Mouse (Mus musculus): ENCODE measurements around the gene N4bp2. TPM values are rescaled to one million over a fixed set of nuclear protein-coding genes. Genes with fewer than 3 reads are reported as not detected.

Gene N4bp2
- polyA plus RNA-seq, 1 experiment from 2014 or later, result 22.0 TPM

DNA sequence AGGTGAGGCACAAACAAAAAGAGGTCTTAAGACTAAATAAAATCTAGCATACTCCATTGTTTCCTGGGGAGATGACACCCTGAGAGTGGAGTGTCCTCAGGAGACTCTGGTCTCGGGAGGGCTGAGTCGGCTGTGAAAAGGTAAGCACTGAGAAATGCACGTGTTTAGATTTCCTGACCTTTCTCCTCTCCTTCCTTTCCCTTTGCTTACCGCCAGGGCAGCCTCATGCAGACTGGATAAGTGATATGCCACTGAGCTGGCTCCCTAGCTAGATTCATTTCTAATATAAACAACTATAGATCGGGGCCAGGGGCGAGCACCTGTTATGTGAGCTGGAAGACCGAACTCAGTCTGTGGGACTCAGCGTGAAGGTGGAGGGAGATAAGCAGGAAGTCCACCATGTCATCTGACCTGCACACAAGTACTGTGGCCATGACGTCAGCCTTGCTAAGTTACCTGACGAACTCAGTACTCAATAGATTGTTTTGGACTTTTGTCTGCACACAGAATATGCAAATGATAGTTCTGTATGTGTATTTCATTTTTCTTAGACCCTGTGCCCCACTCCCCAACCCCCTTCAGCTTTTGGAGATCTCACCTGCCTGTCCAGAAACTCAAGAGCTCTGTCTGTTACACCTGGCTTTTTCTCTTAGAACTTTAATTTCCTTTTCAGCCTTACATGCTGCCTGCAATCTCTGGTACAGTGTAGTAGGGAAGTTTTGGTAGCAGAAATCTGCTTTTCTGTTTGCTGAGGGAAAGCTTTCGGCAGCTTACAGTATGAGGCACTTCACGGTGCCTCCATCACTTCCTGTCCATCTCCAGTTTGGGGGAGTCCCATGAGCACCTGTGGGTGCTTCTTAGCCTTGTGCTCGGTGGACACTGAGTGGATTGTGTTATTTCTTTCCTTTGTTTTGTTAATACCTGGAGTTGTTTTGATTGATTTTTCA is 18.7 kb downstream of the N4bp2 start:
- no peak for ATAC-seq (ENCODE audit: insufficient number of reproducible peaks, low FRiP score, low TSS enrichment, low read depth)
- H3K4me3 ChIP-seq (replicated peaks), result no peak overlapping the region
- H3K4me1 ChIP-seq, result no peaks in the 10 kb centered on the region
- H3K27ac ChIP-seq (replicated peaks), result no peak overlapping the region
- no peaks in the 10 kb centered on the region for H3K9me3 ChIP-seq (replicated peaks)
- no peaks in the 10 kb centered on the region for H3K27me3 ChIP-seq
- peaks cover 32% of the 10 kb centered on the region for H3K36me3 ChIP-seq
- no peak overlapping the region for H3K9ac ChIP-seq
- 82% methylated on average over 13 of the region's 13 CpGs for WGBS
- no peak overlapping the region for H3K4me2 ChIP-seq (replicated peaks)

DNA sequence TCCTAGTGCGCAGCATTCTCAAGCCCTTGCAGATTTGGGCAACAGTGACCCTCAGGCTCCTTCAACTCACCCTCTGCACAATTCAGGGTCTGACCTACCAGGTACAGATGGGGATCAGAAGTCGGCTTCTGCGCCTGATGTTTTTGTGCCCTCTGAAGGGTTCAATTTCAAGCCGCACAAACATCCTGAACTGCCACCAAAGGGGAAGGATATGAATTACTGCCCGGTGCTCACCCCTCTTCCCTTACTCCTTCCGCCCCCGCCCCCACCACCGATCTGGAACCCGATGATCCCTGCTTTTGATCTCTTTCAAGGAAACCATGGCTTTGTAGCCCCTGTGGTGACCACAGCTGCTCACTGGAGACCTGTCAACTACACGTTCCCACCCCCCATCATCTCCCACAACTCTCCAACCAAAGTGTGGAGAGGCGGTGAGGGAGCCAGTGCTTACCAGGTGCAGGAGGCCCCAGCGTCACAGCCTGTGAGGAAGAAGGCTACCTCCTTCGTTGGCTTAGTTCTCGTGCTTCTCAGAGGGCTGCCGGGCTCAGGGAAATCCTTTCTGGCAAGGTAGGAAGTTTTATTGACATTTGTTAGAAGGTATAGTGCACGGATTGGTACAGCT is 27.4 kb downstream of the N4bp2 start:
- H3K4me2 ChIP-seq (replicated peaks), result no peak overlapping the region
- H3K9ac ChIP-seq, result no peak overlapping the region
- no peaks in the 10 kb centered on the region for H3K9me3 ChIP-seq (replicated peaks)
- H3K4me3 ChIP-seq (replicated peaks), result no peak overlapping the region
- peaks cover 39% of the 10 kb centered on the region for H3K36me3 ChIP-seq
- H3K27ac ChIP-seq (replicated peaks), result no peak overlapping the region
- ATAC-seq (ENCODE audit: insufficient number of reproducible peaks, low FRiP score, low TSS enrichment, low read depth), result no peak
- no peaks in the 10 kb centered on the region for H3K4me1 ChIP-seq
- 80% methylated on average over 16 of the region's 16 CpGs for WGBS
- H3K27me3 ChIP-seq, result no peaks in the 10 kb centered on the region

DNA sequence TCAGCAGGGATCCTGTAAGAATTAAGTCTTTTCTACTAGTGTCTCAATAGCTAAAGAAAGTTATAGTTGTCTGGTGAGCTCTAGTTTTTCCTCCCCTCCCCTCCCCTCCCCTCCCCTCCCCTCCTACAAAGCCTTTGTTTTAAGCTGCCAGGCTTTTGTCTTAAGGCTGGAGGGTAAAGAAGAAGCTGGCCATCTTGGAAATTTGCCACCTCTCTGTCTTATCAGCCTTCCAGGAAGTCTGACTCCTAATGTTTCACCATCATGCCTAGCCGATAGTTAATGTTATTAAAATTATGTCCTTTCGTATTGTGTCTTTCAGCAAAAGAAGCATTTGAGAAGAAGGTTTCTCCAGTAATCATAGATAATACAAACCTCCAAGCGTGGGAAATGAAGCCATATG is 30.9 kb downstream of the N4bp2 start:
- Histone ChIP-seq H3K27ac (replicated peaks) (no peak overlapping the region), H3K9ac (no peak overlapping the region), H3K4me2 (replicated peaks) (no peak overlapping the region), H3K27me3 (no peaks in the 10 kb centered on the region), H3K4me1 (no peaks in the 10 kb centered on the region), H3K36me3 (peaks cover 39% of the 10 kb centered on the region), H3K4me3 (replicated peaks) (no peak overlapping the region), H3K9me3 (replicated peaks) (no peaks in the 10 kb centered on the region)
- 51% methylated on average over 3 of the region's 3 CpGs for WGBS
- ATAC-seq (ENCODE audit: insufficient number of reproducible peaks, low FRiP score, low TSS enrichment, low read depth), result no peak

DNA sequence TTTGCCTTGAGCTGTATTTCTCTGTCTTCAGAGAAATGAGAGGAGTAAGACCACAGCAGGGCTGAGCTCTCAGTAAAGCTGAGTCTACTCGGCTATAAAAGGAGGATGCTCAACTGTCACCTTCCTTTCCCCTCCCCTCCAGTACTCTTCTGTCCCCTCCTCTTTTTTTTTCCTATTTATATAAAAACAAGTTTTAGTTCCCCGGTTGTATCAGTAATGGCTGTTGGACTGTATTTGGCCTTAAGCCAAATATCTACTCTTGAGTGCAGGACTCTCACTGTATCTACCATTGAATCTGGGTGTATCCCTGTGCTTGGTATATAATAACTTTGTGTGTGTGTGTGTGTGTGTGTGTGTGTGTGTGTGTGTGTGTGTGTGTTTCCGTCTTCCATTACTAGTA is 31.4 kb downstream of the N4bp2 start:
- 69% methylated on average over 3 of the region's 3 CpGs for WGBS
- H3K27ac ChIP-seq (replicated peaks), result no peak overlapping the region
- H3K36me3 ChIP-seq, result peaks cover 39% of the 10 kb centered on the region
- no peaks in the 10 kb centered on the region for H3K27me3 ChIP-seq
- no peaks in the 10 kb centered on the region for H3K9me3 ChIP-seq (replicated peaks)
- ATAC-seq (ENCODE audit: insufficient number of reproducible peaks, low FRiP score, low TSS enrichment, low read depth), result no peak
- no peak overlapping the region for H3K4me3 ChIP-seq (replicated peaks)
- H3K4me2 ChIP-seq (replicated peaks), result no peak overlapping the region
- no peaks in the 10 kb centered on the region for H3K4me1 ChIP-seq
- no peak overlapping the region for H3K9ac ChIP-seq

DNA sequence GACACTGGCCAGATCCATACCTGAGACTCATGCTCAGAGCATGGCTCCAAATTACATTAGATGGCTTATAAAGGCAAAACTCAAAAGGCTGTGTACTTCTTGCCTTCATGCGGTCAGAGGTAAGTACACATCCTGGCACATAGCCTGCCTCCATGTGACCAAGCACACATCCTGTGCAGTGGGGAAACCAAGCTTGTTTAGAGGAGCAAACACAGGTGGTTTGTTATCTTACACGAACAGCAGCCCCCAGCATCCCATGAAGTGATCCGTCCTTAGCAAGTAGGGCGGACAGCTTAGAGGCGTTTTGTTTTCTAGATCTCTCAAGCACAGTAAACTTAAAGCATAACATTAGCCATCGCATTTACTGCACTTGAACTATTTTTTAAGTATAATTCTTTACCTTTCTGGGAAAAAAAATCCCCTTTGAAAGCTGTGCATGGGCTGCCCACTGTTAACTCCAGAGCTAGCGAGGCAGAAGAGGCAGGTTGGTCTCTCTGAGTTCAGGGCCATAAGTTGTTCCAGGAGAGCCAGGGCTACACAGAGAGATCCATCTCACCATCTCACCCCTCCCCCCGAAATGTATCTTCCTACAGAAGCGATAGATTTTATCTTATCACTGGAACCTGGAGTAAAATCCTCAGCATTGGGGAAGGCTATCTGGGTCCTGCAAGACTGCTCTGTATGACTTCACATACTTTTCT is 32.1 kb downstream of the N4bp2 start:
- Histone ChIP-seq H3K4me3 (replicated peaks) (no peak overlapping the region), H3K27me3 (no peaks in the 10 kb centered on the region), H3K4me1 (no peaks in the 10 kb centered on the region), H3K27ac (replicated peaks) (no peak overlapping the region), H3K36me3 (peaks cover 37% of the 10 kb centered on the region), H3K9me3 (replicated peaks) (no peaks in the 10 kb centered on the region), H3K9ac (no peak overlapping the region), H3K4me2 (replicated peaks) (no peak overlapping the region)
- WGBS, result 93% methylated on average over 9 of the region's 9 CpGs
- ATAC-seq (ENCODE audit: insufficient number of reproducible peaks, low FRiP score, low TSS enrichment, low read depth), result no peak

DNA sequence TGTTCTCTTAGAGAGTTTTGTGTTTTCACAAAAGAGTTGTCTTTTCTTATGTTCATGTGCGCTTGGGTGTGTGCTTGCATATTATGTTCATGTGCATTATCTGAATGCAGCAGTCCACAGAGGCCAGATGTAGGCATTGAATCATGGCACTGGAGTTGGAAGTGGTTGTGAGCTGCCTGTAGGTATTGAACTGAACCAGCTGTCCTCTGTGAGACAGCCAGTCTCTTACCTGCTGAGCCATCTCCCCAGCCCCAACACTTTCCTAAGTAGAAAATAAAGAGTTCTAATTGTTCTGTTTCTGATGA is 32.6 kb downstream of the N4bp2 start:
- H3K9me3 ChIP-seq (replicated peaks), result no peaks in the 10 kb centered on the region
- no peak for ATAC-seq (ENCODE audit: insufficient number of reproducible peaks, low FRiP score, low TSS enrichment, low read depth)
- H3K27ac ChIP-seq (replicated peaks), result no peak overlapping the region
- H3K4me1 ChIP-seq, result no peaks in the 10 kb centered on the region
- H3K4me3 ChIP-seq (replicated peaks), result no peak overlapping the region
- peaks cover 32% of the 10 kb centered on the region for H3K36me3 ChIP-seq
- 91% methylated on average over 1 of the region's 1 CpGs for WGBS
- no peak overlapping the region for H3K9ac ChIP-seq
- H3K4me2 ChIP-seq (replicated peaks), result no peak overlapping the region
- H3K27me3 ChIP-seq, result no peaks in the 10 kb centered on the region

DNA sequence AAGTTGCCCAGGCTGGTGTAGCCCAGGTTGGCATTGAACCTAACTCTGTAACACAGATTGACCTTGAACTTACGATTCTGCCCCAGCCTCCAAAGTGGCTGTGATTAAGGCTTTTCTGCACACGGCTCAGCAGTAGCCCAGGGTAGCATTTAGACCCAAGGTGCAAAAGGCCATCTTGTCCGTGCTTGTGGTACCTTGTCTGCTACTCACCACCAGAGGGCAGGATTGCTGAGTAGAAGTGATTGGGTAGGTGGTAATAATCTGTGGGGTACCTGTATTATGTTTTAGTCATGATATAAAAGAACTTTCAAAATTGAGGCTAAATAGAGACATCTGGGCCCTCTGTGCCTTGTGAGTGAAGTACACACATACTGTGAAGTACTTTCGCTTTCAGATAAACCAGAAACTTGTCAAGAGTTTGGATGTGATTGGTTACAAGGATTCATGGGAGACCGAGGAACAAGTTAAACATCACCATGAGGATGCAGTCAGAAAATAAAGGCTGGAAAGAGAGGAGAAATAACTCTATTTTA is 60.3 kb downstream of the N4bp2 start:
- Histone ChIP-seq H3K27ac (replicated peaks) (no peak overlapping the region), H3K4me2 (replicated peaks) (no peak overlapping the region), H3K4me3 (replicated peaks) (no peak overlapping the region), H3K9ac (no peak overlapping the region), H3K4me1 (no peaks in the 10 kb centered on the region), H3K9me3 (replicated peaks) (no peaks in the 10 kb centered on the region), H3K36me3 (peaks cover 46% of the 10 kb centered on the region), H3K27me3 (no peaks in the 10 kb centered on the region)
- WGBS, result 72% methylated on average over 5 of the region's 5 CpGs
- no peak for ATAC-seq (ENCODE audit: insufficient number of reproducible peaks, low FRiP score, low TSS enrichment, low read depth)

DNA sequence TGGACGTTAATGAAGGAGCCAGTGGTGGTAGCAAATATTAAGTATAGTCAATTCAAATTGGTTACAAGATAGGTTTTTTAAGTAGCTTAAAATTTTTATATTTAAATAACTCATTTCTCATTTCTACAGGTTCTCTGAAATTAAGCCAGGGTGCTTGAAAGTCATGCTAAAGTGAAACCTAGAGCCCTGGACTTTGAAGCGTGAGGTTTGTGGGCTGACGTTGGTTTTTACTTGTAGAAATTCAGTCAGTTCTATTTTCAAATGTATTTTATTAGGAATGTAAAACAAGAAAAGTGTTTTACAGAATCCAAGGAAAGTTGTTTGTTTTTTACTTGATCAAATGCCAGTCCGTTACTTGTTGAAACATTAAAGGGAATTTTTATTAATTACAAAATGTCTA is 63.2 kb downstream of the N4bp2 start:
- Histone ChIP-seq H3K36me3 (peaks cover 27% of the 10 kb centered on the region), H3K9ac (no peak overlapping the region), H3K4me1 (no peaks in the 10 kb centered on the region), H3K9me3 (replicated peaks) (no peaks in the 10 kb centered on the region), H3K4me2 (replicated peaks) (no peak overlapping the region), H3K27me3 (no peaks in the 10 kb centered on the region), H3K4me3 (replicated peaks) (no peak overlapping the region), H3K27ac (replicated peaks) (no peak overlapping the region)
- WGBS, result 94% methylated on average over 4 of the region's 4 CpGs
- no peak for ATAC-seq (ENCODE audit: insufficient number of reproducible peaks, low FRiP score, low TSS enrichment, low read depth)

DNA sequence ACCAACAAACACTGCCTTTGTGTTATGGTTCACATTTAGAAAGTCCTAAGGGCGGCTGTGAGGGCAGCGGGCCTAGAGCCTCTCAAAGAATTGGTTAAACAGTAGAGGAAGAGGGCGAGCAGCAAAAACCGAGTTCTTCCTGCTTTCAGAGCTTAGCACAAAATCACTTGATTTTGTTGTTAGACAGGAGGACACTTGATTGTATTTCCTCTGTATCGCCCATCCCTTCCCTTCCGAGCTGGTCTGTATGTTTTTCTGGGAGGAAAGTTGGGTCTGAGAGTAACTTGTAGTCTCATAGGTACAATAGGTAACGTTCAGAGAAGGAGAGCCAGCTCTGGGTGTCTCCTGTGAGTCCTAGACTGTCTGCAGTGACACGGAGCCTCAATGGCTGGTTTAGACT is 63.8 kb downstream of the N4bp2 start:
- H3K27ac ChIP-seq (replicated peaks), result no peak overlapping the region
- peaks cover 22% of the 10 kb centered on the region for H3K36me3 ChIP-seq
- ATAC-seq (ENCODE audit: insufficient number of reproducible peaks, low FRiP score, low TSS enrichment, low read depth), result no peak

DNA sequence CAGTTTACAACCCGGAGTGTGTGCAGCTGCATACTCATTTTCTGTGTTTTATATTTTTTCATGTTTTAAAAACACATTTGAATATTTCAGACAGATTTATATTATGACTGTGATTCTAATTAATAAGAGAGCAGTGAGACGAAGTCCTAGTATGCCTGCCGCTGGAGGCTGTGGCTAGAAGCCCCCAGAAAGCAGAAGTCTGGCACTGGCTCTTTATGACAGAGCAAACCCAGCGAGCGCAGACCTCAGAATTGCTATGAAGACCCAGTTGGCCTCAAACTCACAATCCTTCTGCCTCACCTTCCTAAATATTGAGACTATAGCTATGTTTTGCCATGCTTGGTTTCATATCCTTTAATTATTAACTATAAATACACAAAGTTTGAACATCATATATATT is 64.9 kb downstream of the N4bp2 start:
- no peaks in the 10 kb centered on the region for H3K27me3 ChIP-seq
- H3K4me3 ChIP-seq (replicated peaks), result no peak overlapping the region
- H3K4me2 ChIP-seq (replicated peaks), result no peak overlapping the region
- no peak for ATAC-seq (ENCODE audit: insufficient number of reproducible peaks, low FRiP score, low TSS enrichment, low read depth)
- no peaks in the 10 kb centered on the region for H3K9me3 ChIP-seq (replicated peaks)
- 89% methylated on average over 5 of the region's 5 CpGs for WGBS
- peaks cover 14% of the 10 kb centered on the region; the same call in 1 of the 2 replicates for H3K36me3 ChIP-seq
- H3K9ac ChIP-seq, result no peak overlapping the region
- H3K4me1 ChIP-seq, result no peaks in the 10 kb centered on the region
- no peak overlapping the region for H3K27ac ChIP-seq (replicated peaks)

More for the DNA sequence above, 63.8 kb downstream of the N4bp2 start:
- WGBS, result 87% methylated on average over 8 of the region's 8 CpGs
- H3K4me1 ChIP-seq, result no peaks in the 10 kb centered on the region
- no peaks in the 10 kb centered on the region for H3K27me3 ChIP-seq
- no peak overlapping the region for H3K4me3 ChIP-seq (replicated peaks)
- no peak overlapping the region for H3K9ac ChIP-seq
- H3K9me3 ChIP-seq (replicated peaks), result no peaks in the 10 kb centered on the region
- no peak overlapping the region for H3K4me2 ChIP-seq (replicated peaks)

DNA sequence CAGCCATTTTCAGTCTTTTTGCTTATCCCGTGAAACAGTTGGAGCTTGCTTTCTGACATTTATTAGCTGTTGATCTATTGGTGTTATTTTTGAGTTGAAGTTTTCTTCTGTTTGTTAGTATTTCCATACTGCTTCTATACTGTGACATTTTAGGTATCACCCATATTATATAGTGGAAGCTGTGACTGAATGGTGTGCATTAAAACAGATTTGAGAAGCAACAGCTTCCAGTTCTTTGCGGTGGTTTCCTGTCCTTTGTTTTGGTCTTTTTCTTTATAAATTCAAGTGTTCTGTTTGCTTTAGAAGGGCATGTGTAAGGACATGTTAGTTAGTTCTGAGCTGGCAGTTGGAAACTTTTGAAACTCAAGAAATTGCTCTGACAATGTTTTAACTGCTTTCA is 65.7 kb downstream of the N4bp2 start:
- H3K4me3 ChIP-seq (replicated peaks), result no peak overlapping the region
- no peaks in the 10 kb centered on the region for H3K9me3 ChIP-seq (replicated peaks)
- no peak overlapping the region for H3K4me2 ChIP-seq (replicated peaks)
- WGBS, result 76% methylated on average over 2 of the region's 2 CpGs
- no peak overlapping the region for H3K9ac ChIP-seq
- ATAC-seq (ENCODE audit: insufficient number of reproducible peaks, low FRiP score, low TSS enrichment, low read depth), result no peak
- peaks cover 14% of the 10 kb centered on the region; the same call in 1 of the 2 replicates for H3K36me3 ChIP-seq
- H3K4me1 ChIP-seq, result no peaks in the 10 kb centered on the region
- no peak overlapping the region for H3K27ac ChIP-seq (replicated peaks)
- no peaks in the 10 kb centered on the region for H3K27me3 ChIP-seq
